ENCODE assay signal across 14 mouse cellular contexts in genomic region chr3:108322962-108323361, GRCm38 (mm10). TPM values are rescaled to one million over a fixed set of nuclear protein-coding genes. Genes with fewer than 3 reads are reported as not detected.
DNase-seq lines count a peak whose midpoint lies in the region; ATAC-seq and TF ChIP-seq lines count a peak whose summit lies in the region.
"Had no signal": no experiment of that assay in that cellular context is flagged by ENCODE, and none has a peak within 500 bp of the region (broad histone marks: within the 10 kb centered on the region; RNA-seq: fewer than 3 reads in every experiment).

No protein-coding gene starts in this region.

- H3K9me3 ChIP-seq in hindbrain, postnatal 0 days (ENCODE audit: low read length): no peaks in the 10 kb centered on the region
- H3K9me3 ChIP-seq in hindbrain, embryonic 11.5 days (ENCODE audit: control insufficient read depth, low read length): no peaks in the 10 kb centered on the region
- no peaks in the 10 kb centered on the region for H3K9me3 ChIP-seq in heart, embryonic 10.5 days
- H3K9me3 ChIP-seq: forebrain, embryonic 10.5 days; limb, embryonic 10.5 days; neural tube, embryonic 13.5 days had no signal

- no peaks in the 10 kb centered on the region for H3K4me1 ChIP-seq in hindbrain, postnatal 0 days (ENCODE audit: insufficient read depth, low read length)
- no peaks in the 10 kb centered on the region for H3K4me1 ChIP-seq in hindbrain, embryonic 11.5 days (replicated peaks; ENCODE audit: control insufficient read depth, insufficient read depth, low read length)
- peaks cover 34% of the 10 kb centered on the region for H3K4me1 ChIP-seq in heart, embryonic 10.5 days
- H3K4me1 ChIP-seq: forebrain, embryonic 10.5 days had no signal

- TF ChIP-seq CTCF in hindbrain, postnatal 0 days (IDR thresholded peaks at IDR 0.05; ENCODE audit: low read depth): no peak
- TF ChIP-seq CTCF in brain, embryonic 14.5 days (IDR thresholded peaks at IDR 0.05; ENCODE audit: borderline replicate concordance, extremely low read depth, insufficient read depth, insufficient read length): no peak

- no peak overlapping the region for H3K27ac ChIP-seq in hindbrain, postnatal 0 days
- H3K27ac ChIP-seq in hindbrain, embryonic 11.5 days (ENCODE audit: low read depth, low read length): no peak overlapping the region
- H3K27ac ChIP-seq in heart, embryonic 10.5 days: no peak overlapping the region
- H3K27ac ChIP-seq: forebrain, embryonic 10.5 days; limb, embryonic 10.5 days; neural tube, embryonic 13.5 days had no signal

- no peak for TF ChIP-seq POLR2A in brain, embryonic 14.5 days (IDR thresholded peaks at IDR 0.05; ENCODE audit: borderline replicate concordance, extremely low read depth, insufficient read depth, insufficient read length, poor library complexity, severe bottlenecking)

- peak; percentile 31 for DNase-seq in hindbrain, postnatal 0 days (ENCODE audit: low spot score)
- DNase-seq in hindbrain, embryonic 11.5 days (ENCODE audit: low spot score): no peak
- DNase-seq in brain, embryonic 14.5 days (ENCODE audit: low read depth): peak; percentile 53
- DNase-seq in urinary bladder, postnatal 14 days (ENCODE audit: low spot score): no peak
- no peak for DNase-seq in heart, embryonic 10.5 days (ENCODE audit: low spot score)
- DNase-seq in layer of hippocampus, adult 11-12 months (ENCODE audit: low spot score): no peak
- DNase-seq: thymus, postnatal 25 days had no signal

- no peaks in the 10 kb centered on the region for H3K27me3 ChIP-seq in hindbrain, postnatal 0 days (ENCODE audit: insufficient read depth, low read length)
- no peaks in the 10 kb centered on the region for H3K27me3 ChIP-seq in hindbrain, embryonic 11.5 days (ENCODE audit: control insufficient read depth, insufficient read depth, low read length)
- no peaks in the 10 kb centered on the region for H3K27me3 ChIP-seq in heart, embryonic 10.5 days (ENCODE audit: insufficient read depth, poor library complexity, severe bottlenecking)
- H3K27me3 ChIP-seq: neural tube, embryonic 13.5 days had no signal

- H3K36me3 ChIP-seq in hindbrain, postnatal 0 days (ENCODE audit: insufficient read depth, low read length): peaks cover 4% of the 10 kb centered on the region; the same call in 1 of the 2 replicates
- no peaks in the 10 kb centered on the region for H3K36me3 ChIP-seq in hindbrain, embryonic 11.5 days (ENCODE audit: control insufficient read depth, insufficient read depth, low read length)
- peaks cover 30% of the 10 kb centered on the region for H3K36me3 ChIP-seq in heart, embryonic 10.5 days

- whole genome bisulfite sequencing in hindbrain, postnatal 0 days: 60% methylated on average over 3 of the region's 3 CpGs
- 84% methylated on average over 3 of the region's 3 CpGs for WGBS in hindbrain, embryonic 11.5 days
- 78% methylated on average over 3 of the region's 3 CpGs for WGBS in heart, embryonic 10.5 days

- ATAC-seq in hindbrain, postnatal 0 days: peak; percentile 68
- ATAC-seq in hindbrain, embryonic 11.5 days (ENCODE audit: low FRiP score): no peak
- peak; percentile 29 to 37; a peak in 2 of 4 replicates for ATAC-seq in hematopoietic stem cell, adult 5-6 weeks (replicated peaks in 1 of 2; ENCODE audit: insufficient read depth in 1 of 2, low FRiP score in 2 of 2, low TSS enrichment in 1 of 2, low read depth in 1 of 2, poor library complexity in 2 of 2, severe bottlenecking in 2 of 2)
- ATAC-seq in megakaryocyte progenitor cell, adult 5-6 weeks (replicated peaks; ENCODE audit: poor library complexity): peak; percentile 95

- H3K4me2 ChIP-seq in hindbrain, postnatal 0 days (ENCODE audit: low read depth, low read length): no peak overlapping the region
- H3K4me2 ChIP-seq in hindbrain, embryonic 11.5 days (replicated peaks; ENCODE audit: low read depth, low read length): no peak overlapping the region
- H3K4me2 ChIP-seq: midbrain, embryonic 11.5 days; neural tube, embryonic 13.5 days had no signal

- no peak overlapping the region for H3K9ac ChIP-seq in hindbrain, postnatal 0 days (replicated peaks; ENCODE audit: low read length)
- no peak overlapping the region for H3K9ac ChIP-seq in hindbrain, embryonic 11.5 days (ENCODE audit: low read depth, low read length)
- H3K9ac ChIP-seq: neural tube, embryonic 13.5 days had no signal

- H3K4me3 ChIP-seq in hindbrain, postnatal 0 days (ENCODE audit: low read length): no peak overlapping the region
- no peak overlapping the region for H3K4me3 ChIP-seq in hindbrain, embryonic 11.5 days (ENCODE audit: low read depth, low read length)
- H3K4me3 ChIP-seq in heart, embryonic 10.5 days: no peak overlapping the region
- H3K4me3 ChIP-seq: forebrain, embryonic 10.5 days; limb, embryonic 10.5 days; neural tube, embryonic 13.5 days had no signal

RNA-seq across cellular contexts. Expression of gene Sort1, which starts 39.1 kb away (rescaled TPM):
- 65.0 and 73.9 TPM in 2 replicates for total RNA-seq in hindbrain, postnatal 0 days (2014; rRNA removed)
- polyA plus RNA-seq in hindbrain, postnatal 0 days (2015; fragmentation: Nextera tagmentation; extraction: Ambion mirVana): 11.7 and 13.3 TPM in 2 replicates
- 20.2 and 27.5 TPM in 2 replicates for polyA plus RNA-seq in hindbrain, embryonic 11.5 days (2014; fragmentation: Nextera tagmentation; extraction: Ambion mirVana)
- 74.2 and 79.2 TPM in 2 replicates for polyA plus RNA-seq in brain, embryonic 14.5 days (2012; rRNA removed)
- total RNA-seq in hematopoietic stem cell, adult 5-6 weeks (2017): 26.6 and 37.3 TPM in 2 replicates
- total RNA-seq in megakaryocyte progenitor cell, adult 5-6 weeks (2015): 53.8 and 58.9 TPM in 2 replicates
- total RNA-seq in megakaryocyte progenitor cell, adult 5-6 weeks (2017): 45.5 and 51.2 TPM in 2 replicates
- 15.1 and 26.4 TPM in 2 replicates for polyA plus RNA-seq in heart, embryonic 10.5 days (2016; fragmentation: Nextera tagmentation; extraction: Ambion mirVana)

RNA-seq across cellular contexts. Expression of gene Mybphl, which starts 41.7 kb away (rescaled TPM):
- total RNA-seq in hindbrain, postnatal 0 days (2014; rRNA removed): 0.36 TPM in 1 of 2 replicates, not detected in the other
- polyA plus RNA-seq in hindbrain, postnatal 0 days (2015; fragmentation: Nextera tagmentation; extraction: Ambion mirVana): 0.11 and 0.19 TPM in 2 replicates
- not detected in 2 replicates for polyA plus RNA-seq in hindbrain, embryonic 11.5 days (2014; fragmentation: Nextera tagmentation; extraction: Ambion mirVana)
- polyA plus RNA-seq in brain, embryonic 14.5 days (2012; rRNA removed): 0.10 and 0.12 TPM in 2 replicates
- not detected in 2 replicates for total RNA-seq in hematopoietic stem cell, adult 5-6 weeks (2017)
- not detected in 2 replicates for total RNA-seq in megakaryocyte progenitor cell, adult 5-6 weeks (2015)
- total RNA-seq in megakaryocyte progenitor cell, adult 5-6 weeks (2017): not detected in 2 replicates
- 60.0 and 65.8 TPM in 2 replicates for polyA plus RNA-seq in heart, embryonic 10.5 days (2016; fragmentation: Nextera tagmentation; extraction: Ambion mirVana)
- polyA plus RNA-seq: forebrain, embryonic 10.5 days; intestine, embryonic 14.5 days; midbrain, embryonic 11.5 days; neural tube, embryonic 13.5 days had no signal

Comparison
In these comparisons a context has a peak if more than half of its experiments do, and no peak if none do; other contexts are left out.
1. DNase-seq: peak in hindbrain, postnatal 0 days (single experiment) and brain, embryonic 14.5 days (single experiment); none in hindbrain, embryonic 11.5 days (single experiment), urinary bladder, postnatal 14 days (single experiment), heart, embryonic 10.5 days (single experiment) and layer of hippocampus, adult 11-12 months (single experiment).
2. RNA of gene Mybphl, which starts 41.7 kb away (polyA plus RNA-seq): 60.0 to 65.8 TPM in heart, embryonic 10.5 days; 0.10 to 0.12 TPM in brain, embryonic 14.5 days, 0.11 to 0.19 TPM in hindbrain, postnatal 0 days and not detected in hindbrain, embryonic 11.5 days; every median in the first group is over 10 times any median in the second.